13 mouse cellular contexts compared by ENCODE assay signal in the genomic region with DNA sequence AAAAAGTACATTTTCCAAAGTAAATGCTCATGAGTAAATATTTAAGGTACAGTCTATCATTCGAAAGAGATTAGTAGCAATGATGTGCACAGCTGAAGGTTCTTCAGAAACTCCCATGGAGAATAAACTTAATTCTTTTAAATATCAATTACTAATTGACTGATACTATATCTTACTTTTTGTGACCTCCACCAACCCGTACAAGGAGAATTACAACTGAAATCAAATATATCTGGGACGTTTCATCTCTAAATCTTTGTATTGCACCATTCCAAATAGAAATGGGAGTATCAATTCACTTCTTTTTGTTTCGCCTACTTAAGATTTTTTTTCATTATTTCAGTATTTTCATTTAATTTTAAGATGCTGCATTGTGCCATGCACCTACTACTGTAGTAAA. TPM values are rescaled to one million over a fixed set of nuclear protein-coding genes. Genes with fewer than 3 reads are reported as not detected.
DNase-seq lines count a peak whose midpoint lies in the region; ATAC-seq and TF ChIP-seq lines count a peak whose summit lies in the region.
"Not testable (repeated sequence)": the region's sequence is repeated elsewhere in the genome, so short reads cannot be mapped to it uniquely, and the experiment has no call there.
"Had no signal": no experiment of that assay in that cellular context is flagged by ENCODE, and none has a peak within 500 bp of the region (broad histone marks: within the 10 kb centered on the region; RNA-seq: fewer than 3 reads in every experiment).

A gene (minus strand): TSS at position 101 of the 400 bp plus-strand sequence.

- not testable (repeated sequence) for H3K4me1 ChIP-seq in intestine, embryonic 14.5 days (replicated peaks; ENCODE audit: control insufficient read depth, insufficient read depth, low read length); intestine, embryonic 15.5 days (replicated peaks); intestine, embryonic 16.5 days (ENCODE audit: control insufficient read depth, insufficient read depth, low read length); liver, embryonic 16.5 days (ENCODE audit: control insufficient read depth, low read depth, low read length); spleen, adult 2 months (ENCODE audit: control insufficient read depth, insufficient read depth, insufficient read length); stomach, embryonic 15.5 days; stomach, embryonic 16.5 days (ENCODE audit: control insufficient read depth, insufficient read depth, low read length)

- H3K9me3 ChIP-seq in intestine, embryonic 14.5 days (ENCODE audit: control insufficient read depth, low read length); intestine, embryonic 15.5 days; intestine, embryonic 16.5 days (ENCODE audit: control insufficient read depth, low read length); liver, embryonic 16.5 days (replicated peaks; ENCODE audit: control insufficient read depth, low read length); stomach, embryonic 15.5 days; stomach, embryonic 16.5 days (replicated peaks; ENCODE audit: control insufficient read depth, low read length): not testable (repeated sequence)

- H3K27ac ChIP-seq in intestine, embryonic 14.5 days (ENCODE audit: low read depth); intestine, embryonic 15.5 days; intestine, embryonic 16.5 days (ENCODE audit: low read length); liver, embryonic 16.5 days (ENCODE audit: low read length); spleen, adult 2 months (ENCODE audit: insufficient read depth, low read length); stomach, embryonic 15.5 days; stomach, embryonic 16.5 days (ENCODE audit: low read length): not testable (repeated sequence)

- H3K4me2 ChIP-seq in intestine, embryonic 14.5 days (ENCODE audit: low read length); intestine, embryonic 15.5 days (replicated peaks); intestine, embryonic 16.5 days (ENCODE audit: low read depth, low read length); liver, embryonic 16.5 days (ENCODE audit: low read depth, low read length); stomach, embryonic 15.5 days; stomach, embryonic 16.5 days (ENCODE audit: low read depth, low read length): not testable (repeated sequence)

- H3K4me3 ChIP-seq in intestine, embryonic 14.5 days (ENCODE audit: low read depth, low read length); intestine, embryonic 15.5 days (replicated peaks); intestine, embryonic 16.5 days (ENCODE audit: low read length); liver, embryonic 16.5 days (ENCODE audit: low read depth, low read length); spleen, adult 2 months (ENCODE audit: extremely low read depth, insufficient read depth, insufficient read length); stomach, embryonic 15.5 days (replicated peaks); stomach, embryonic 16.5 days (replicated peaks; ENCODE audit: low read length): not testable (repeated sequence)

- H3K36me3 ChIP-seq in intestine, embryonic 14.5 days (ENCODE audit: control insufficient read depth, insufficient read depth, low read length); intestine, embryonic 15.5 days; intestine, embryonic 16.5 days (ENCODE audit: control insufficient read depth, insufficient read depth, low read length); liver, embryonic 16.5 days (ENCODE audit: control insufficient read depth, insufficient read depth); spleen, adult 2 months (ENCODE audit: control insufficient read depth, insufficient read depth, low read length); stomach, embryonic 15.5 days; stomach, embryonic 16.5 days (ENCODE audit: control insufficient read depth, insufficient read depth, low read length): not testable (repeated sequence)

- H3K9ac ChIP-seq in intestine, embryonic 14.5 days (ENCODE audit: low read length); intestine, embryonic 15.5 days; intestine, embryonic 16.5 days (ENCODE audit: low read depth, low read length); liver, embryonic 16.5 days (ENCODE audit: low read depth, low read length); stomach, embryonic 15.5 days; stomach, embryonic 16.5 days (ENCODE audit: low read length): not testable (repeated sequence)

- TF ChIP-seq CTCF in spleen, adult 2 months (IDR thresholded peaks at IDR 0.05; ENCODE audit: extremely low read depth, insufficient read depth, insufficient read length, insufficient replicate concordance), result not testable (repeated sequence)

- not testable (repeated sequence) for TF ChIP-seq POLR2A in spleen, adult 2 months (IDR thresholded peaks at IDR 0.05; ENCODE audit: low read depth, low read length)

- ATAC-seq in intestine, embryonic 14.5 days (replicated peaks; ENCODE audit: low FRiP score, low TSS enrichment, low read depth); intestine, embryonic 15.5 days; intestine, embryonic 16.5 days; liver, embryonic 16.5 days (ENCODE audit: low read depth); stomach, embryonic 15.5 days (ENCODE audit: insufficient read depth, low FRiP score, low read depth); stomach, embryonic 16.5 days (ENCODE audit: insufficient read depth, low FRiP score): not testable (repeated sequence)

- DNase-seq in intestine, embryonic 14.5 days (ENCODE audit: low spot score); spleen, adult 2 months (ENCODE audit: low read depth in 1 of 2, low spot score in 2 of 2): not testable (repeated sequence)

- H3K27me3 ChIP-seq in intestine, embryonic 14.5 days (replicated peaks; ENCODE audit: control insufficient read depth, insufficient read depth, low read length); intestine, embryonic 15.5 days (replicated peaks); intestine, embryonic 16.5 days (replicated peaks; ENCODE audit: control insufficient read depth, insufficient read depth, low read length); liver, embryonic 16.5 days (ENCODE audit: control insufficient read depth, insufficient read depth, low read depth, low read length); spleen, adult 2 months (ENCODE audit: control insufficient read depth, insufficient read depth, low read length); stomach, embryonic 15.5 days (replicated peaks); stomach, embryonic 16.5 days (ENCODE audit: control insufficient read depth, insufficient read depth, low read length): not testable (repeated sequence)

- no CpG with 5 or more reads among the region's 4 CpGs for WGBS in intestine, embryonic 14.5 days
- WGBS in intestine, embryonic 15.5 days, result no CpG with 5 or more reads among the region's 4 CpGs
- WGBS in intestine, embryonic 16.5 days, result no CpG with 5 or more reads among the region's 4 CpGs
- no CpG with 5 or more reads among the region's 4 CpGs for WGBS in liver, embryonic 16.5 days (ENCODE audit: insufficient replicate concordance)
- WGBS in spleen, adult 2 months, result no CpG with 5 or more reads among the region's 4 CpGs
- no CpG with 5 or more reads among the region's 4 CpGs for WGBS in stomach, embryonic 15.5 days
- no CpG with 5 or more reads among the region's 4 CpGs for WGBS in stomach, embryonic 16.5 days

RNA-seq across cellular contexts. Expression of the gene that starts here (rescaled TPM):
- polyA plus RNA-seq in intestine, embryonic 14.5 days (2014; fragmentation: Nextera tagmentation; extraction: Ambion mirVana), result 39.1 TPM in 1 of 2 replicates, not detected in the other
- polyA plus RNA-seq in intestine, embryonic 15.5 days (2015; fragmentation: Nextera tagmentation; extraction: Ambion mirVana), result 275 and 706 TPM in 2 replicates
- polyA plus RNA-seq in intestine, embryonic 16.5 days (2015; fragmentation: Nextera tagmentation; extraction: Ambion mirVana), result 580 and 783 TPM in 2 replicates
- polyA plus RNA-seq in liver, embryonic 16.5 days (2015; fragmentation: Nextera tagmentation; extraction: Ambion mirVana), result 3.6 and 15.0 TPM in 2 replicates
- polyA plus RNA-seq in spleen, adult 2 months (2012; rRNA removed), result 218 and 339 TPM in 2 replicates
- polyA plus RNA-seq in stomach, embryonic 15.5 days (2015; fragmentation: Nextera tagmentation; extraction: Ambion mirVana), result 674 and 990 TPM in 2 replicates
- 923 and 1,054 TPM in 2 replicates for polyA plus RNA-seq in stomach, embryonic 16.5 days (2015; fragmentation: Nextera tagmentation; extraction: Ambion mirVana)
- polyA plus RNA-seq: activated CD4-positive, CD25-positive, alpha-beta regulatory T cell, adult 4 months; adrenal gland, adult 2 months; C2C12; CD4-positive, CD25-positive, alpha-beta regulatory T cell, adult 4 months; G1E; Patski had no signal
